Mouse (Mus musculus) ES-E14 (cell line): ENCODE results near the gene Cds1. TPM values are rescaled to one million over a fixed set of nuclear protein-coding genes. Genes with fewer than 3 reads are reported as not detected.

Source experiments
- DNase-seq: peaks from one replicate; pipeline ENCODE4 v3.0.0-alpha.2; 2013; ENCODE audit warnings: low read depth, low spot score
- H3K27ac ChIP-seq: 2 replicates; pipeline ENCODE4 v1.5.1; 2012; ENCODE audit warnings: low read depth, mild to moderate bottlenecking, low read length, moderate library complexity, mixed read lengths; ENCODE audit not compliant: poor library complexity, insufficient read depth, severe bottlenecking
- H3K36me3 ChIP-seq: 2 replicates; pipeline ENCODE4 v1.6.1; 2012; ENCODE audit warnings: mild to moderate bottlenecking, low read length, moderate library complexity, mixed read lengths; ENCODE audit not compliant: control insufficient read depth, poor library complexity, insufficient read depth, severe bottlenecking
- H3K4me1 ChIP-seq, 2 experiments: fragments of 150-350 bp in 1 of 2; sonication (generic) in 1 of 2; 2 replicates each; pipeline ENCODE4 v1.6.1; 2012; ENCODE audit warnings: low read length in 2 of 2, mild to moderate bottlenecking in 1 of 2, mixed read lengths in 1 of 2; ENCODE audit not compliant: control insufficient read depth in 2 of 2, insufficient read depth in 2 of 2, poor library complexity in 1 of 2
- H3K4me3 ChIP-seq, 2 experiments: fragments of 150-350 bp in 1 of 2; sonication (generic) in 1 of 2; 2 replicates each; pipeline ENCODE4 v1.5.1; 2012; ENCODE audit warnings: low read length in 2 of 2, low read depth in 1 of 2, mild to moderate bottlenecking in 1 of 2, mixed read lengths in 1 of 2; ENCODE audit not compliant: insufficient read depth in 1 of 2, poor library complexity in 1 of 2, severe bottlenecking in 1 of 2
- H3K9ac ChIP-seq: 2 replicates; pipeline ENCODE4 v1.6.1; 2012; ENCODE audit warnings: low read depth, mild to moderate bottlenecking, low read length, mixed read lengths; ENCODE audit not compliant: poor library complexity, insufficient read depth, severe bottlenecking
- H3K9me3 ChIP-seq: fragments of 150-350 bp; sonication (generic); 2 replicates; pipeline ENCODE4 v1.6.1; 2012; ENCODE audit warnings: low read depth, mild to moderate bottlenecking, low read length; ENCODE audit not compliant: control insufficient read depth, insufficient read depth
- CHD2 ChIP-seq: IDR thresholded peaks from 2 replicates; pipeline ENCODE4 v1.6.1; 2014; ENCODE audit warnings: mild to moderate bottlenecking, low read depth, low read length, inconsistent platforms
- HCFC1 ChIP-seq: IDR thresholded peaks from 2 replicates; pipeline ENCODE4 v1.6.1; 2012; ENCODE audit warnings: low read length, inconsistent platforms, borderline replicate concordance; ENCODE audit not compliant: insufficient read depth
- MAFK ChIP-seq: IDR thresholded peaks from 2 replicates; pipeline ENCODE4 v1.6.1; 2014; ENCODE audit warnings: mild to moderate bottlenecking, low read depth, low read length, inconsistent platforms; ENCODE audit not compliant: insufficient read depth
- ZC3H11A ChIP-seq: IDR thresholded peaks from 2 replicates; pipeline ENCODE4 v1.6.1; 2012; ENCODE audit warnings: low read depth, mild to moderate bottlenecking, inconsistent platforms, low read length, borderline replicate concordance
- ZNF384 ChIP-seq: IDR thresholded peaks from 2 replicates; pipeline ENCODE4 v1.6.1; 2012; ENCODE audit warnings: low read depth, low read length, inconsistent platforms
- in situ Hi-C, 2 experiments: fragments of 600-800 bp; cut with MboI; formaldehyde crosslinking; loops; one replicate each; pipeline ENCODE4 v1.15.1; 2025; ENCODE audit warnings: low sequenced_read_pairs in 2 of 2, inconsistent platforms in 1 of 2; ENCODE audit not compliant: unreplicated experiment in 2 of 2
- total RNA-seq: library from RNA; depleted of rRNA; stranded (reverse); fragments of 300-350 nt; gene quantifications from 2 replicates; pipeline ENCODE4 v1.2.3, GENCODE M21; 2012

The Cds1 gene
- total RNA-seq, 1 experiment = 4.1 TPM

DNA sequence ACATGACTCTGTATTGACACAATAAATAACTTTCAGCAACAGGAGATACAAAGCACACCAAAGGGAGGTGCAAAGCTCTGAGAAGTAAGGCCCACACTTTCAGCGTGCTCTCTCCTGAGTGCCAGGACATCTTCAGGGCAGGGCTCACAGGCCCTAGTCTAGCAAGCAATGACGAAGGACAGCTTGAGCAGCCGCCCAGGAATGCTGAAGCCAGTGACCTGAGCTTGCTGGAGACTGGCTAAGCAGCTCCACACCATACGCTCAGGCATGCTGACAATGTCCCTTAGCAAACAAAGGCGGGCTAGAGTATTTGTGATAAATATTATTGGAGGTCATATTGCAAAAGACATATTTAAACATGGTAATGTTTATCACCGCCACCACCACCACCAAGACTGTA, 38.6 kb upstream of the Cds1 start:
- no peak for TF ChIP-seq HCFC1
- TF ChIP-seq ZNF384 = no peak
- TF ChIP-seq ZC3H11A = no peak
- no peak for TF ChIP-seq CHD2
- no peak for TF ChIP-seq MAFK
- no peaks in the 10 kb centered on the region for H3K9me3 ChIP-seq
- H3K4me1 ChIP-seq = no peaks in the 10 kb centered on the region
- H3K9ac ChIP-seq = no peak overlapping the region
- no peak overlapping the region for H3K27ac ChIP-seq
- no peaks in the 10 kb centered on the region for H3K36me3 ChIP-seq
- in situ Hi-C loops = no loop called here
- no peak overlapping the region for H3K4me3 ChIP-seq
- DNase-seq = no peak

DNA sequence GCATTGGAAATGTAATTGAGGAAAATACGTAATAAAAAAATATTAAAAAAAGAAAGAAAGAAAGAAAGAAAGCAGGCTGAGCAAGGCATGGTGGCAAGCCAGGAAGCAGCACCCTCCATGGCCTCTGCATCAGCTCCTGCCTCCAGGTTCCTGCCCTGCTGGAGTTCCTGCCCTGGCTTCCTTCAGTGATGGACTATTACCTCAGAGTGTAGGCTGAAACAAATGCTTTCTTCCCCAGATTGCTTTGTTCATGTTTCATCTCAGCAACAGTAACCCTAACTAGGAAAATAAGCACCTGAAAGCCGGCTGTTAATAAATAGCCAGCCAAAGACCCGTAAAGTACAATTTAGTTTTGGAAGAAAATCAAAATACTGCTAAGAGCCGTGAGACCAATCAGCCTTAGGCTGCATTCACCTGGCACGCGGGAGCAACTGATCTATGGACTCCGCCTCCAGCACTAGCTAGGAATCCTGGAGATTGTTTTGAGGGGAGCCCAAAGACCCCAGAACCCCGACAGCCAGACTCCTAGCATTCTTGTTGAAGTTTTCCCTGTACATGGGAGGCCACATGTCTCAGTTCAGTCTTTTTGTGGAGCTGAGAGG, 36.5 kb upstream of the Cds1 start:
- in situ Hi-C loops = no loop called here
- Histone ChIP-seq H3K4me3 (no peak overlapping the region), H3K27ac (no peak overlapping the region), H3K9me3 (no peaks in the 10 kb centered on the region), H3K36me3 (no peaks in the 10 kb centered on the region), H3K9ac (no peak overlapping the region), H3K4me1 (no peaks in the 10 kb centered on the region)
- no peak for TF ChIP-seq CHD2
- no peak for TF ChIP-seq ZC3H11A
- no peak for TF ChIP-seq HCFC1
- no peak for TF ChIP-seq ZNF384
- TF ChIP-seq MAFK = no peak
- DNase-seq = no peak

DNA sequence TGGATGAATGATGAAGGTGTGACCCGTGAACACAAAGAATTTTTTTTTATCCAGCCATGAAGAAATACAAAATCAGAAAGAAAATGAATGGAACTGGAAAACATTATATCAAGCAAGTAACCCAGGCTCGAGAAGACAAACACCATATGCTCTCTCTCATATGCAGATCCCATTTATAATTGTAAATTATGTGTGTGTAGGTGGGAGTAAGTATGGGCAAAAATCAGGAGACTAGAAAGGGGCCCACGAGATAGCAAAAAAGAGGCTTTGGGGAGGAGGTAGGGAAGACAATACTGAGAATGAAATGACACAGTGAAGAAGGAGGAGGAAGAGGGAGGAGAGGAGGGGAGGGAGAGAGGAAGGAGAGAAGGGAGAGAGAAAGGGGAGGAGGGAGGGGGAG, 27.6 kb upstream of the Cds1 start:
- no peak overlapping the region for H3K9ac ChIP-seq
- no peak overlapping the region for H3K27ac ChIP-seq
- H3K4me1 ChIP-seq = peaks cover 0 to 3% of the 10 kb centered on the region in 2 experiments; a peak in 1 of 4 replicates
- H3K4me3 ChIP-seq = no peak overlapping the region
- in situ Hi-C loops = no loop called here
- no peak for TF ChIP-seq HCFC1
- no peak for TF ChIP-seq CHD2
- no peak for TF ChIP-seq MAFK
- no peak for TF ChIP-seq ZNF384
- TF ChIP-seq ZC3H11A = no peak
- no peak for DNase-seq
- H3K36me3 ChIP-seq = no peaks in the 10 kb centered on the region
- no peaks in the 10 kb centered on the region for H3K9me3 ChIP-seq

DNA sequence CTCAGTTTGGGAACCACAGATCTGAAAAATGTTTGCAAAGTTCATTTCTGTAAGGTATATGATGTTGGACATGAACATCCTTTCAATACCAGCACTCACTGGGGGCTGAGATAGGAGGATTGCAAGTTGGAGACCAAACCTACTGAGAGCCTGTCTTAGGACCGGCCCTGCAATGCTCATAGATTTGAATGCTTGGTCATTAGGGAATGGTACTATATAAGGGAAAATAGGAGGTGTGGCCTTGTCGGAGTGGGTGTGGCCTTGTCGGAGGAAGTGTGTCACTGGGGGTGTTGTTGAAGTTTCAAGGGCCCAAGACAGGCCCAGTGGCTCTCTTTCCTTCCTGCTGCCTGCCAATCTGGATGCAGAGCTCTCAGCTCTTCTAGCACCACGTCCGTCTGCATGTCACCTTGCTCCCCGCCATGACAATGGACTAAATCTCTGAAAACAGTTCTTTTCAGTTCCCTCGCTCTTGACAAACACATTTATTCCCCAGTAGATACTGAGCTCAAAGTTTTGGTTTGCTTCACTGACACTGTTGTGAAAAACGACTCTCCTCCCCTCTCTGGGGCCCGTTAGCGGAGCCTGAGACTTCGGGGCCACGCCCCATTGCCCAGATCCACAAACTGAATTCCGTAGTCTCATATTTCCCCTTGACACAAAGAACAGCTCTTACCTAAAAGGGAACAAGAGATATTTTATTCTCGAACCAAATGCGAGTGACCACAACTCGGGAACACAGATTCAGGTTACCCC, 24.3 kb upstream of the Cds1 start:
- DNase-seq = no peak
- Histone ChIP-seq H3K9me3 (no peaks in the 10 kb centered on the region), H3K4me1 (peaks cover 0 to 3% of the 10 kb centered on the region in 2 experiments; a peak in 1 of 4 replicates), H3K27ac (no peak overlapping the region), H3K4me3 (no peak overlapping the region), H3K36me3 (no peaks in the 10 kb centered on the region), H3K9ac (no peak overlapping the region)
- in situ Hi-C loops = no loop called here
- no peak for TF ChIP-seq CHD2
- no peak for TF ChIP-seq MAFK
- no peak for TF ChIP-seq HCFC1
- no peak for TF ChIP-seq ZC3H11A
- TF ChIP-seq ZNF384 = no peak
